Mouse (Mus musculus): Measurements from ENCODE around the gene P2ry4.

DNA sequence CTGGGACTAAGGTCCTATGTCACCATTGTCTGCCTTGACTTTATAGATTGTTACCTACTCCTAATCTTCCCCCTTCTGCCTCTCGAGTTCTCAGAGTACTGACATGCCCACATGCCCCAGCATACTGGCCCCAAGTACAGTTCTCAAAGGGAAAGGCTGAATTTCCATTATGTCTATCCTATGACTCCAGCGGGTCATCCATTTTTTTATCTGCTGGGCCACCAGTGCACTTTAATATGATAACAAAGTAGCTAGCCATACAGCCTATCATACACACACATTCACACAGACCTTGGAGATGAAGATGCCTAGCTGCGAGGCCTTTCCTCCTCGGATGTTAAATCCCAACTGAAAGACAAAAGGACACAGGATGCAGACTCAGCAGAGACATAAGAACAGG is 29.6 kb upstream of the P2ry4 start:
- no peak for TF ChIP-seq CTCF (IDR thresholded peaks at IDR 0.05; ENCODE audit: extremely low read depth, insufficient read depth, low read length)
- no peak for TF ChIP-seq POLR2A (IDR thresholded peaks at IDR 0.05; ENCODE audit: extremely low read depth, insufficient read depth, low read length)
